Mouse (Mus musculus) Patski (cell line): ENCODE data around the gene Cyp4f14. TPM values are rescaled to one million over a fixed set of nuclear protein-coding genes. Genes with fewer than 3 reads are reported as not detected.

Experiments
- ATAC-seq: fragments of 100-300 bp; one replicate; pipeline ENCODE4 v1.8.0; 2021
- CTCF ChIA-PET: fragments of 350-600 bp; sonication (Branson Sonifier 250); formaldehyde crosslinking; loops from one replicate; lab custom pipeline; 2022; ENCODE audit warnings: inconsistent platforms; lab: Charles Lee
- POLR2A ChIA-PET: fragments of 350-600 bp; sonication (Branson Sonifier 250); formaldehyde crosslinking; loops from one replicate; lab custom pipeline; 2022; ENCODE audit warnings: antibody characterized with exemption, inconsistent platforms; lab: Charles Lee
- DNase-seq: peaks from one replicate; pipeline ENCODE4 v3.0.0-alpha.2; 2011; ENCODE audit warnings: low read depth, low spot score
- H3K27me3 ChIP-seq: fragments of 371-371 bp; one replicate; pipeline ENCODE4 v1.5.1; 2021
- CTCF ChIP-seq: fragments of 100-300 bp; IDR thresholded peaks from one replicate; pipeline ENCODE4 v1.5.1; 2021
- in situ Hi-C: fragments of 300-500 bp; cut with MboI; formaldehyde crosslinking; loops from 3 replicates; pipeline ENCODE4 v1.11.1; 2018; ENCODE audit warnings: low pct_unique_long_range_greater_than_20kb, mixed read lengths
- polyA plus RNA-seq: library from polyadenylated mRNA; unstranded; gene quantifications from one replicate; pipeline ENCODE4 v1.2.3, GENCODE M21; 2021

Gene Cyp4f14
- polyA plus RNA-seq, 1 experiment from 2014 or later = not detected

DNA sequence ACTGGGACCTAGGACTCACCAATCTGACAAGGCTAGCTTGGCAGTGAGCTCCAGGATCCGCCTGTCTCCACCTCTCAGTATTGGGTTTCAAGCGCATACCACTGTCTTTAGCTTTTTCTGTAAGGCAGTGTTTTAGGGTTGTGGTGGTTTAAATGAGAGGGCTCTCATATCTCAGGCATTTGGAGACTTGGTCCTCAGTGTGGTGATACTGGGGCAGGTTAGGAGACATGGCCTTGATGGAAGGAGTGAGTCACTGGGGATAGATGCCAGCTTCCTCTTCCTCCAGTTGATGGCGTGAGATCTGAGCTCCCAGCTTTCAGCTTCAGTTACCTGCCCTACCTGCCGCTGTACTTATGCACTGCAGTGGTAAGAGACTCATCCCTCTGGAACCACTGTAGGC lies 22.7 kb upstream of the Cyp4f14 start:
- no peak for DNase-seq
- no peaks in the 10 kb centered on the region for H3K27me3 ChIP-seq
- ChIA-PET POLR2A (no interaction called here), CTCF (no interaction called here)
- no peak for TF ChIP-seq CTCF
- ATAC-seq = no peak
- in situ Hi-C loops = no loop called here

GRCm38 (mm10) chr17:32927803-32928202 lies 10.7 kb upstream of the Cyp4f14 start:
- DNase-seq (no peak), ATAC-seq (no peak)
- no peak for TF ChIP-seq CTCF
- no peaks in the 10 kb centered on the region for H3K27me3 ChIP-seq
- in situ Hi-C loops = no loop called here
- ChIA-PET CTCF (interaction anchor here (0.8 to 1.4 kb wide), 2 partner anchors 10 to 15 kb away, joined by 3 read pairs; no protein-coding TSS in a partner anchor), POLR2A (interaction anchor here (0.5 to 0.7 kb wide), 2 partner anchors 53 to 1557 kb away, joined by 3 read pairs; no protein-coding TSS in a partner anchor)

DNA sequence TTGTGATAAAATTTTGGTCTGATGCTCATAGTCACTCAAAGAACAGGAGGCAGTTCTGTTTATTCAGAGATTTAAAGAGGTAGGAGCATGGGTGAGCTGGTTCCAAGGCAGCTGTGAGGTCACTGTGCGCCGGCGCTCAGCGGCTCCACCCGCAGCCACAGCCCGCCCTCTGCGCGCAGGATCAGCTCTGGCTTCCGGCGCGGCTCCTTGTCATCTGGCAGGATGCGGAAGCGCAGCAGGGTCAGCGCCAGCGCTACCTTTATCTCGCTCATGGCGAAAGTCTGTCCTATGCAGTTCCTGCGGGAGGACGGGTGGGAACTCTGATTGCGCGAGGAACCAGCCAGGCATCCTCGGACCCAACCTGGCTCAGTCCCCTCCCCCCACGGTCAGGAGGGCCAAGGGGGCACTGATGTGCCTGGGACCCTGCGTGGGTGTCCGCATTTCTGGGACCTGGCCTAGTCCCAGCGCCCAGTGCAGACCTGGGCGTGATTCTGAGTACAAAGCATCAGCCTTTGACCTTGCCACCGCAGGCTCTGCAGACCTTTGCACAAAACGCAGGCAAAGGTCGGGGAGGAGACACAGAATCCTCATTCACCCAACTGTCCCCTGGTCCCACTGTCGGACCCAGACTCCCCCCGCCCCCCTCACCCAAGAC lies 7.6 kb upstream of the Cyp4f14 start:
- ChIA-PET CTCF (no interaction called here), POLR2A (no interaction called here)
- no peak for DNase-seq
- no peak for TF ChIP-seq CTCF
- H3K27me3 ChIP-seq = no peaks in the 10 kb centered on the region
- ATAC-seq = no peak
- in situ Hi-C loops = no loop called here

- CTCF ChIA-PET = interaction anchor here (1.0 kb wide), 1 partner anchor 18 kb away, joined by 3 read pairs; no protein-coding TSS in a partner anchor
- DNase-seq = no peak
- ATAC-seq = no peak
Measured at GRCm38 (mm10) chr17:32923681-32924080, 6.5 kb upstream of the Cyp4f14 start.

DNA sequence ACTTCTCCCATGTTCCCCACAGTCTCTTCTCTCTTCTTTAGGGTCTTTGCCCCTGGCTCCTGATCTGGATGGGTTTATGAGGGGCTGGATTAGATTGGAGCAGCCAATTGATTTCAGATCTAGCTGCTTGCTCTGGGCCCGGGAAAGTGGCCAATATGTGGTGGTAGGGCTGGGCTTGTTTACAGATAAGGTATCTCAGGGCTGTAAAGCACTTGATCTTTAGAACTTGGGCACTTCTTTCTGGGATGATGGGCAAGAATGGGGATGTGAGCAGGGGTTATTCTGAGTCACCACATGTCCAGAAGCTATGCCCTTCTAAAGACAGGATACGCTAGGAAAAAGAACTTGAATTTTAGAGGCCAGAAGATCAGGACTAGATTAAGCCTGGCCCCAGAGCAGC lies 2.0 kb upstream of the Cyp4f14 start:
- DNase-seq (no peak), ATAC-seq (no peak)
- ChIA-PET POLR2A (no interaction called here), CTCF (interaction anchor here (1.8 kb wide), 1 partner anchor 14 kb away, joined by 4 read pairs; no protein-coding TSS in a partner anchor)
- TF ChIP-seq CTCF = no peak
- H3K27me3 ChIP-seq = peaks cover 13% of the 10 kb centered on the region
- in situ Hi-C loops = no loop called here

More at GRCm38 (mm10) chr17:32923681-32924080, 6.5 kb upstream of the Cyp4f14 start:
- H3K27me3 ChIP-seq = no peaks in the 10 kb centered on the region
- POLR2A ChIA-PET = no interaction called here
- TF ChIP-seq CTCF = no peak
- in situ Hi-C loops = no loop called here

DNA sequence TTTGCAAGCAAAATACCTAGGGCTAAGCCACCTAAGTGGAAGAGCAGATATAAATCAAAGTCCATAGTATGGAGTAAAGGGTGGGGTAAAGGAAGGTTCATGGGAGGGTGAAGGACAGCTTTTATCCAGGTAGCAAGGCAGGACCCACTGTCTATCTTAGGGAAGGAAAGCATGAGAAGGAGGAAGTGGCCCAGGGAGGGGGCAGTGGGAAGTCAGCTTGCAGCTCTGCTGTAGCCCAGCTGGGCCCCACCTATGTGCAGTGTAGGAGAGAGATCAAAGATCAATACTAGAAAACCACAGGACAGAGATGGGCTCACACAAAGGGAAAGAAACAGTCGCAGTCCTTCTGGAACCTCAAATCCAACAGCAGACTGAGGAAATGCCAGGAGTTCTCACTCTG lies 1.1 kb downstream of the Cyp4f14 start:
- DNase-seq (no peak), ATAC-seq (no peak)
- CTCF ChIA-PET = no interaction called here
- no peak for TF ChIP-seq CTCF
- POLR2A ChIA-PET = no interaction called here
- H3K27me3 ChIP-seq = peaks cover 32% of the 10 kb centered on the region
- in situ Hi-C loops = no loop called here

DNA sequence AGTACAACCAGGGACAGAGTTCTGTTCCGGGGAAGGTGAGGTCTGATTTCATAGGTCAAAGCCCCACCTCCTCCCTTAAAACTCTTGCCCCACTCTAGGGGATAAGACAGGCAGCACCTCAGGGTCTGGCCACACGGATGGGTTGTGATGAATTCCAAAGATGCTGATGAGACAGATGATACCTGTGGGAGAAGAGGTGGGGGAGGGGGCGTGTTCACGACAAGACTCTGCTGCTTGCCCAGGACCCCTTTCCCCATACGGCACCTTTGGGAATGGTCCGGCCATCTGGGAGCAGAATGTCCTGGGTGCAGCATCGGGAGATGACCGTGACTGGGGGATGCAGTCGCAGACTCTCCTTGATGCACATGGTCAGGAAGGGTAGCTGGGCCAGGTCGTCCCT lies 11.0 kb downstream of the Cyp4f14 start:
- ChIA-PET POLR2A (no interaction called here), CTCF (no interaction called here)
- H3K27me3 ChIP-seq = peaks cover 24% of the 10 kb centered on the region
- ATAC-seq (no peak), DNase-seq (no peak)
- in situ Hi-C loops = no loop called here
- TF ChIP-seq CTCF = no peak

GRCm38 (mm10) chr17:32905239-32905638 lies 11.9 kb downstream of the Cyp4f14 start:
- DNase-seq (no peak), ATAC-seq (no peak)
- CTCF ChIA-PET = interaction anchor here (0.8 to 1.2 kb wide), 2 partner anchors 14 to 86 kb away, joined by 4 read pairs; no protein-coding TSS in a partner anchor
- in situ Hi-C loops = no loop called here
- POLR2A ChIA-PET = interaction anchor here (1.0 kb wide), 1 partner anchor 14 kb away, joined by 3 read pairs; no protein-coding TSS in a partner anchor
- H3K27me3 ChIP-seq = peaks cover 24% of the 10 kb centered on the region
- peak; percentile 68 for TF ChIP-seq CTCF

DNA sequence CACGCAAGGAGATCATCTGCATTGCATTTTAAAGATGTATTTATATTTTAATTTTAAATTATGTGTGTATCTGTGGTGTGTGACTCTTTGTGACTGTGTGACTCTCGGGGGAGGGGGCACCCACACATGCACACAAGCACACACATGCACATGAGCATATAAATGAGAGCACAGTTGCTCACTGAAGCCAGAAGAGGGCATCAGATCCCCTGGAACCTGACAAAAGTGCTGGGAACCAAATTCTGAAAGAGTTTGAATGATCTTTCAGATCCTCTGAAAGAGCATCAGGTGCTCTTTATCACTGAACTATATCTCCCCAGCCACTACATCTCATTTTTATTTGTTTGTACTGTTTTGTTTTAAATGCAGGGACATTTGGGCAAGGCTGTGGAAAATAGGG lies 12.7 kb downstream of the Cyp4f14 start:
- POLR2A ChIA-PET = interaction anchor here (1.0 kb wide), 1 partner anchor 13 kb away, joined by 3 read pairs; no protein-coding TSS in a partner anchor
- in situ Hi-C loops = no loop called here
- ATAC-seq (no peak), DNase-seq (no peak)
- peak; percentile 67 for TF ChIP-seq CTCF
- H3K27me3 ChIP-seq = peaks cover 23% of the 10 kb centered on the region
- CTCF ChIA-PET = interaction anchor here (0.8 to 1.2 kb wide), 2 partner anchors 15 to 87 kb away, joined by 4 read pairs; no protein-coding TSS in a partner anchor

DNA sequence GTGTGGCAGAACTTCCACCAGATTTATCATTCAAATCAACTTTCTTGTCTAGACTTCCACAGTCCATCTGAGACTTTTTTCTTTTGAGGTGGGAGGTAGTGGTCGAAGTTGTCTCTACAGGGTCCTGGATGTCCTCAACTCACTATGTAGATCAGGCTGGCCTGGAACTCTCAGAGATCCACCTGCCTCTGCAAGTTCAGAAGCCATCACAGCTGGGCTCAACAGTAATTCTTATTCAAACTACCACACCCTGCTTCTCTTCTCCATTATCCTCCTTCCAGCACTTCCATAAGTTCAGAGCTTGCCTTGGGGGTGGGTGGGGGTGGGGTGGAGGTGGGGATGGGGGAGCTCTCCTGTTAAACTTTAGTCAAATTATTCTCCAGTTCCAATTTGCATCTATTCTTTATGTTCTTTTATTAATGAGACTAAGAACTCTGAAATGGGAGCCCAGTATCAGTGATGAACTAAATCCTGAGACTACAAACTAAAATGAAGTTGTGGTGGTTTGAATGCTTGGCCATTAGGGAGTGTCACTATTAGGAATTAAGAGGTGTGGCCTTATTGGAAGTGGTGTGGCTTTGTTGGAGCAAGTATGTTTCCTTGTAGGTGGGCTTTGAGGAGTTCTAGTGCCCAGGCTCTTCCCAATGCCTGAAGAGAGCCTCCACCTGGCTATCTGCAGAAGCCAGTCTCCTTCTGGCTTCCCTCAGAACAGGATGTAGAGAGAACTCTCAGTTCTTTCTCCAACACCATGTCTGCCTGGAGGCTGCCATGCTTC lies 15.2 kb downstream of the Cyp4f14 start:
- POLR2A ChIA-PET = no interaction called here
- peaks cover 23% of the 10 kb centered on the region for H3K27me3 ChIP-seq
- TF ChIP-seq CTCF = no peak
- ATAC-seq = no peak
- CTCF ChIA-PET = no interaction called here
- in situ Hi-C loops = no loop called here
- no peak for DNase-seq

DNA sequence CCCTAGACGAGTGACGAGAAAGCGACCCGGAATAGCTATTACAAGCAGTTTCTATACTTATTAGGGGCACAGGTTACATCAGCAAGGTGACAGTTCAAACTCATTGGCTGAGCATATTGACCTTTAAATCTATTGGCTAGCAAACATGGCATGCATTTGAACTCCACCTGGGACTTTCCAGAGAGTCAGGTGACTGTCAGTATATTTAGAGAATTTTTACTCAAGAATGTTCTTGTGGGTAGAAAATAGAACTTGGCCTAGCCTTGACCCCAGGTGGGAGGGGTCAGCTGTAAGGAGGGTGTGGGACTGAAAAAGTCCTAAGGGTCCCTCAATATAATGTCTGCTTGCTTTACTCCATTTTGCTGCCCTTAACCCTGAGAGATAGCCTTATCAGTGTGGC lies 21.7 kb downstream of the Cyp4f14 start:
- ATAC-seq = no peak
- CTCF ChIA-PET = no interaction called here
- peaks cover 15% of the 10 kb centered on the region for H3K27me3 ChIP-seq
- no peak for DNase-seq
- TF ChIP-seq CTCF = no peak
- in situ Hi-C loops = no loop called here
- POLR2A ChIA-PET = no interaction called here
